Mouse (Mus musculus) heart, postnatal 25 days (tissue): Measurements from ENCODE around the gene Myl3. TPM values are rescaled to one million over a fixed set of nuclear protein-coding genes. Genes with fewer than 3 reads are reported as not detected.

Experiments
- DNase-seq: peaks from one replicate; pipeline ENCODE4 v3.0.0; 2022; ENCODE audit warnings: low spot score
- intact Hi-C: fragments of 180-260 bp; cut with DNase I; formaldehyde crosslinking; loops from one replicate; pipeline ENCODE4 v1.15.1; 2025
- total RNA-seq, 2 experiments: library from RNA; stranded (reverse); gene quantifications; 2 replicates each; pipeline ENCODE4 v1.2.3; 2021

Myl3 gene
- total RNA-seq, 2 experiments from 2014 or later: 11,742 to 12,072 TPM

DNA sequence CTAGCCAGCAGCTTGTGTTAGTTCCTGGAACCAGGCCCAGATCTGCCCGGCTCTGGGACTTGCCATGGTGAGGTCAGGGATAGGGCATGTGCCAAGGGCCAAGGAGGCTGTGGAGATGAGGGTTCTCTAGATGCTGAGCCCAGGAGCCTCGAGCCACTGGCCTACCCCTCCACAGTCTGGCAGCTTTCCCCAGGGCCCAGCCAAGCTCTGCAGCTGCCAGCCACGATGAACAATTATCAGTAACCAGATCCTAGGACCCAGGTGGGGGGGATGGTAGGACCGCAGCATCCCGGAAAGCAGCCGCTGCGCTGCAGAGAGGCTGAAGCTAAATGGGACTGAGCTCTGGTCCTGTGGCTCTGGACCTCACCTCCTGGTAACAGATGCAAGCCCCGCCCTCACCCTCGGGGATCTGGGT is 15.9 kb upstream of the Myl3 start:
- no peak for DNase-seq
- intact Hi-C loops: no loop called here

DNA sequence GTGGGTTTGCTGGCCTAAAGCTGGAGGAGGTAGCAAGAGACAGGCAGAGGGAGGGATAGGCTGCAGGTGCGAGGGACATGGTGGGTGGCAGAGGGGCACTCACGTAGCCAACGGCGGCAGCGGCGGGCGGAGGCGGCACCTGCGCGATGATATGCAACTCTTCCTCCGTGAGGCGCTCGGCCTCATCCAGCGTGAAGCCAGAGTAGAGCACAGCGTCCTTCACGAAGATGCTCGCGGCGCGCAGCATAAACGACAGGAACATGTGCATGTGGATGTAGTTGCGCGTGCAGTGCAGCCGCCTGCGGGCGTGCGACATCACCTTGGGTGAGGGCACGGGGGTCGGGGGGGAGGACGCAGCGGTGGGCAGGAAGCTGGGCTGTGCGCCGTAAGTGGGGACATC is 14.8 kb upstream of the Myl3 start:
- intact Hi-C loops: no loop called here
- no peak for DNase-seq

- no peak for DNase-seq
- intact Hi-C loops: loop anchor here (5.0 kb wide), 1 partner anchor 47 kb away; no protein-coding TSS in a partner anchor
Measured at GRCm38 (mm10) chr9:110729841-110730240, 11.8 kb upstream of the Myl3 start.

- DNase-seq: no peak
- intact Hi-C loops: loop anchor here (5.0 kb wide), 1 partner anchor 45 kb away; no protein-coding TSS in a partner anchor
Measured at GRCm38 (mm10) chr9:110731859-110732258, 9.8 kb upstream of the Myl3 start.

- DNase-seq: peak; percentile 73
- intact Hi-C loops: loop anchor here (5.0 kb wide), 1 partner anchor 45 kb away; no protein-coding TSS in a partner anchor
Measured at GRCm38 (mm10) chr9:110732623-110733022, 9.0 kb upstream of the Myl3 start.

- DNase-seq: no peak
- intact Hi-C loops: loop anchor here (5.0 kb wide), 1 partner anchor 44 kb away; no protein-coding TSS in a partner anchor
Measured at GRCm38 (mm10) chr9:110733102-110733501, 8.6 kb upstream of the Myl3 start.

DNA sequence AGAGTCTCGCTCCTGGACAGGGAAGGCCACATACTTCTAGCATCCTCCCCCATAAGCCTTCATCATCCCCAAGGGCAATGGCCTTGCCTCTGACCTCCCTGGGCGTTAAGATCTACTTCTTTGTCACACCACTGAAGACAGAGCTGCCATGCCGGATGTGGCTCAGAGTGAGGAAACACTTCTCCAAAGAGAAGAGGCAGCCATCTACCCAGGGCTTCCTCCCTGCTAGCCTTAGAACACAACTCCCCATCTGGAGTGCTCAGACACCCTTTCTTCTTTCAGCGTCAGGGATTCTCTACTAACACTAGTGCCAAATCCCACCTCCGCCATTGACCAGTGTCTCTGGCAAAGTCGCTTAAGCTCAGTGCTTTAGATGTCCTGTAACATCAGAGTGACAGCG is 7.5 kb upstream of the Myl3 start:
- DNase-seq: no peak
- intact Hi-C loops: loop anchor here (5.0 kb wide), 1 partner anchor 43 kb away; no protein-coding TSS in a partner anchor

- intact Hi-C loops: no loop called here
- DNase-seq: no peak
Measured at GRCm38 (mm10) chr9:110736362-110736761, 5.3 kb upstream of the Myl3 start.

GRCm38 (mm10) chr9:110738054-110738453 is 3.6 kb upstream of the Myl3 start:
- DNase-seq: no peak
- intact Hi-C loops: no loop called here

DNA sequence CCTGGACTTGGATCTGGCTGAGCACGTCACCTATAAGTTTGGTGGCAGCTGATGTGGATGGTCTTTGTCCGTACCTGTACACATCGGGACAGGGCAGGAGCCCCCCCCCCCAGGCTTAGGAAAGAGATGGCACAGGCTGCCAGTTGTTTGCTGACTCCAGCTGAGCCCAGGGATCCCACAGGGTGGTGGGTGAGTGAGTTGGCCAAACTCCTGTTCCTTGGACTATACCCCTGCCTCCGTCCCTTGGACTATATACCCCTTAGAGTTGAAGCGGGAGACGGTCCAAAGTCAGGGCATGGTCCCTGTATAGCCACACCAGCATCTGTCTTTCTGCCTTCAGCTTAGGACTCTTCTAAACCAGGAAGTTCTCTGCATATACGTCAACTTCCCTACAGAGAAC is 1.7 kb upstream of the Myl3 start:
- intact Hi-C loops: no loop called here
- DNase-seq: no peak

- intact Hi-C loops: no loop called here
- no peak for DNase-seq
Measured at GRCm38 (mm10) chr9:110742295-110742950, 762 bp downstream of the Myl3 start.

- no peak for DNase-seq
- intact Hi-C loops: no loop called here
Measured at GRCm38 (mm10) chr9:110742951-110743455, 1.3 kb downstream of the Myl3 start.

DNA sequence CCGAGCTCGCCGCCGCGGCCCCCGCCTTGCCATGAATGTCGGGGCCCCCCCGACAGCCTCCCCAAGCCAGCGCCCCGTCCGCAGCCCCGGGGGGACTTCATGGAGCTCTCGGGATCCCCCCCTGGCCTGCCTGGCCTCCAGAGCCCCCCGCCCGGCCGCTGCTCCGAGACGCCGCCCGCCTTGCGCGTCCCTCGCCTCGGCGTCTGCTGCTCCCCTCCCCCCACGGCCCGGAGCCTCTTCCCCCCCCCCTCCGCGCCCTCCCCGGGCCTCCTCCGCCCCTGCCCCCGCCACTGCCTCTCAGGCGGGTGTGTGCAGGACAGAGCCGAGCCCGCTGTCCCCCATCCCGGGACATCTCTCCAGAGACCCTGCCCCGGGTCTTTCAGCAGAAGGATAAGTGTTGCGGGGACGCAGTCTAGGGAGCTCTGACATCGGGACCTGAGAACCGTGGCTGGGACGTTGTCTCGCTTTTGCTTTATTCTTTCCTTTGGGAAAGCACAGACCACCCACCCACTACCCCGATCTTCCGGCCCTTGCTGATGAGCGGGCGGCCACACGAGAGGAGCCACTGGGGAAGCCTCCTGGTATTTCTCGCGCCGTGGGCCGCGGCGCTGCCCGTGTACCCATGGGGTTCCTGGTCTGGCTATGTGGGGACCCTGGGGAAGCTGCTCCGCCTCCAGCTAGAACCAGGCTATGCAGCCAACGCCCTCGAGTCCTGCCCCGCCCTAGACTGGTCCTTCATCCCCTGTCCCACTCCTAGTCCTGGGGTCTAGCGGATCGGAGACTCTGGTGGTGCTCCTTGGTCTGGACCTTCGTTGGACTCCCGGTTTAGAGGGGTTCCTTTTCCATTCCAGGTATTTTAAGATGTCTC is 2.0 kb downstream of the Myl3 start:
- no peak for DNase-seq
- intact Hi-C loops: no loop called here

GRCm38 (mm10) chr9:110745752-110746151 is 4.1 kb downstream of the Myl3 start:
- DNase-seq: no peak
- intact Hi-C loops: no loop called here

- intact Hi-C loops: no loop called here
- DNase-seq: no peak
Measured at GRCm38 (mm10) chr9:110746238-110746637, 4.6 kb downstream of the Myl3 start.

GRCm38 (mm10) chr9:110746961-110747360 is 5.3 kb downstream of the Myl3 start, which contains the start of gene Pth1r:
Gene Pth1r, minus strand, starts transcription at chr9:110747145.
- intact Hi-C loops: no loop called here
- DNase-seq: no peak

DNA sequence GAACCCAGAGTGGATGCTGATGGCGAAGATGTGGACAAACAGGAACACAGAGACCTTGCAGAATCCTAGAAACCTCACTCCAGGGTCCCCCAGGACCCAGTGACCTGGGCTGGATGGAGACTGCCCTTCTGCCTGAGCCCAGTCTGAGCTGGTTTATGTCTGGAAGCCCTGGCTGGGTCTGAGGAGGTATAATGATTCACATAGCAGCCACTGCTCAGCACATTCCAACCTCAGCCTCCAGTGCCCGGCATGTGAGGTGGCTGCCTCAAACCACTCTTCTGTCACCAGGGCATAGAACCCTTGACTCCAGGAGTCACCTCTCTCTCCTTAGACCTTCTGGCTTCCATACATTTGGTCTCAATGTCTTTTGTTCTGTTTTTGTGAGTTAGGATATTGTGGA is 6.8 kb downstream of the Myl3 start:
- DNase-seq: no peak
- intact Hi-C loops: no loop called here

- DNase-seq: no peak
- intact Hi-C loops: no loop called here
Measured at GRCm38 (mm10) chr9:110750404-110751187, 8.9 kb downstream of the Myl3 start.

GRCm38 (mm10) chr9:110751412-110751811 is 9.8 kb downstream of the Myl3 start:
- intact Hi-C loops: no loop called here

DNA sequence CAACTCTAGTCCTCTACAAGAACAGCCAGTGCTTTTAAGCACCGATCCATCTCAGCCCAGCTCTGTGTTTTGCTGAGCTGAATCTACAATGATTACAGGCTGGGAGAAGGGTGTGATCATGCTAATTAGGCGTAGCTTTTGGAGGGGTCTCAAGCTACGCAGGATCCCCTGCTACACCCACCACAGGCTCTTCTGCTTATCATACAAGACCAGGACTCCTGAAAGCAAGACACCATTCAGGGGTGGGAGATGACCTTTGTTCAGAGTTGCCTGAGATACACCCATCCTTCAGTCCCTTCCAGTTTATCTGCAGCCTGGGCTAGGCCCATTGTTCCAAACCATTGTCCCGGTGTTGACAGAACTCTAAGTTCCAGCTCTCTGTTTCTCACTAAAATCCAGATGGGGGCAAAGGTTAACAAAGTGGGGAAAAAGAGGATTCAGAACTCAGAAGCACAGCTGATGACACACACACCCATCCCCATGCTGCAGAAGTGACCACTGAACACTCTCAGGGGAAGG is 11.3 kb downstream of the Myl3 start:
- no peak for DNase-seq
- intact Hi-C loops: no loop called here

More at GRCm38 (mm10) chr9:110751412-110751811, 9.8 kb downstream of the Myl3 start:
- DNase-seq: no peak
